Mouse (Mus musculus): Measurements from ENCODE around the gene Lrrc43. TPM values are rescaled to one million over a fixed set of nuclear protein-coding genes. Genes with fewer than 3 reads are reported as not detected.

Gene Lrrc43
- polyA plus RNA-seq (2012; rRNA removed): not detected in 2 replicates

DNA sequence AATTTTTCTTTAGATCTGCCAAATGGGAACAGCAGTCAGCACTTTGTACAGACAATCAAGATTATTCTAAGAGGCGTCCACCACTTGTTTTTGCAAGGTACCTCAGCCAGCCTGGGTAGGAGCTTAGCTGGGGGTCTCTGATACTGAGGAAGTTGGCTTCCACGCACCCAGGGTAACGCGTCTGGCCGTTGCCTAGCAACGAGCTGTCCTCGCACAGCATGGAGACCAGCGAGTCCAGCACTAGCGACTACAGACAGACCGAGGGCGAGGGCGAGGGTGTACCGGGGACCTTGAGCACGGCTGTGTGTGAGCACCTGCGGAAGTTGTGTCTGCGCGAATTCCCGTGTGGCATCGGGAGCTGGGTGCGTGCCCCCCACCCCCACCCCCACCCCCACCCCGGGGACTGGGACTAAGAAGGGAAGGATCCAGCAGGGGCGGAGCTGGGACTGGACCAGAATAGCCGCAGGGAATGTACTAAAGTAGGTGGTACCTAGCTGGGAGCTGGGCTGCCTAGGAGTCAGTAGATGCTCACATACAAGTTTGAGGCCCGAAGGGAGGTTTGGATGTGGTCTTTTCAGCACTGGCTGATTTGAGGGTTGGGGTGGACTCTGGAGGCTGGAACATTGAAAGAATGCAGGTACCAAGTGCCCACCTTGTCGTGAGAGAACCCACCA, at the start of gene Lrrc43, which contains the start of gene Il31:
Gene Lrrc43, plus strand, starts transcription at position 194 of the 674 bp plus-strand sequence.
Gene Il31, minus strand, starts transcription at position 378 of the 674 bp plus-strand sequence.
- no peaks in the 10 kb centered on the region for H3K4me1 ChIP-seq (ENCODE audit: control insufficient read depth, insufficient read depth, insufficient read length)
- H3K4me3 ChIP-seq (ENCODE audit: extremely low read depth, insufficient read depth, insufficient read length): no peak within 1 kb of the TSS
- no peaks in the 10 kb centered on the region for H3K36me3 ChIP-seq (ENCODE audit: control insufficient read depth, insufficient read depth, low read length)
- no peak within 1 kb of the TSS for H3K27ac ChIP-seq (ENCODE audit: insufficient read depth, low read length)
- no peak for TF ChIP-seq POLR2A (IDR thresholded peaks at IDR 0.05; ENCODE audit: low read depth, low read length)
- TF ChIP-seq CTCF (IDR thresholded peaks at IDR 0.05; ENCODE audit: extremely low read depth, insufficient read depth, insufficient read length, insufficient replicate concordance): no peak
- DNase-seq (ENCODE audit: low read depth in 1 of 2, low spot score in 2 of 2): no peak
- H3K27me3 ChIP-seq (ENCODE audit: control insufficient read depth, insufficient read depth, low read length): no peaks in the 10 kb centered on the region
- 20% methylated on average over 25 of the region's 25 CpGs for WGBS

DNA sequence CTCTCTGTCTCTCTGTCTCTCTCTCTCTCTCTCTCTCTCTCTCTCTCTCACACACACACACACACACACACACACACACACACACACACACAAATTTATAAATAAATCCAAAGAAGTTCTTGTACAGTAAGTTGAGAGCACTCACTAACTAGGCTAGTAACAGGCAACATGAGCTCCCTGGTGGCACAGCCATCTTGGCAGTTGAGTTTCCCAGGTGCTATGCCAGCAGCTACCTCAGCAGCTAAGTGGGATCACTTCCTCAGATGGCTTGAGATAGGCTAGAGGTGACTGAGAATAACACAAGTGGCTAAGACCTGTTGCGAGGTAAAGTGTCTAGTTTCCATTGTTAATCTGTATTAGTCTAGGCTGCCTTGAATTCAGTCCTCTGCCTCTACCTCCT, 49.8 kb upstream of the Lrrc43 start:
- TF ChIP-seq POLR2A (IDR thresholded peaks at IDR 0.05; ENCODE audit: low read depth, low read length) (no peak), CTCF (IDR thresholded peaks at IDR 0.05; ENCODE audit: extremely low read depth, insufficient read depth, insufficient read length, insufficient replicate concordance) (no peak)
- WGBS: 87% methylated on average over 1 of the region's 1 CpGs

DNA sequence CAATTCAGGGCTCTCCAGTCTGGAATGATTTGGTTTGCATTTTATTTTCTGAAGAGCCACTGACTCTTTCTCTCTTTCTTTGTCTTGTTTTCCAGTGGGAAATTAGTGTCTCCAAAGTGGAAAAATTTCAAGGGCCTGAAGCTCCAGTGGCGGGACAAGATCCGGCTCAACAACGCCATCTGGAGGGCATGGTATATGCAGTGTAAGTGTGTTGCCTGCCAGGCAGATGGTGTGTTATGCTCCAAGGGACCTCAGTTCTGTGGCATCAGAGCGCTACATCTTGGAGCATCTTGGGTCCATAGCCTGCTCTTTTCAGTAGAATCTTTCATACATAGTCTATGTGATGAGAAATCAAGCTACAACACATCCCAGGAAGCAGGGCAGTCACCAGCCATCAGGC, 49.2 kb upstream of the Lrrc43 start:
- Histone ChIP-seq H3K27me3 (ENCODE audit: control insufficient read depth, insufficient read depth, low read length) (no peaks in the 10 kb centered on the region), H3K27ac (ENCODE audit: insufficient read depth, low read length) (no peak overlapping the region), H3K36me3 (ENCODE audit: control insufficient read depth, insufficient read depth, low read length) (peaks cover 34% of the 10 kb centered on the region), H3K4me3 (ENCODE audit: extremely low read depth, insufficient read depth, insufficient read length) (no peak overlapping the region), H3K4me1 (ENCODE audit: control insufficient read depth, insufficient read depth, insufficient read length) (peaks cover 5% of the 10 kb centered on the region)
- WGBS: 90% methylated on average over 4 of the region's 4 CpGs
- no peak for TF ChIP-seq CTCF (IDR thresholded peaks at IDR 0.05; ENCODE audit: extremely low read depth, insufficient read depth, insufficient read length, insufficient replicate concordance)
- TF ChIP-seq POLR2A (IDR thresholded peaks at IDR 0.05; ENCODE audit: low read depth, low read length): no peak
- no peak for DNase-seq (ENCODE audit: low read depth in 1 of 2, low spot score in 2 of 2)

More for the DNA sequence above, 49.8 kb upstream of the Lrrc43 start:
- Histone ChIP-seq H3K4me1 (ENCODE audit: control insufficient read depth, insufficient read depth, insufficient read length) (peaks cover 5% of the 10 kb centered on the region), H3K36me3 (ENCODE audit: control insufficient read depth, insufficient read depth, low read length) (peaks cover 29% of the 10 kb centered on the region), H3K27ac (ENCODE audit: insufficient read depth, low read length) (no peak overlapping the region), H3K4me3 (ENCODE audit: extremely low read depth, insufficient read depth, insufficient read length) (no peak overlapping the region), H3K27me3 (ENCODE audit: control insufficient read depth, insufficient read depth, low read length) (no peaks in the 10 kb centered on the region)
- no peak for DNase-seq (ENCODE audit: low read depth in 1 of 2, low spot score in 2 of 2)

DNA sequence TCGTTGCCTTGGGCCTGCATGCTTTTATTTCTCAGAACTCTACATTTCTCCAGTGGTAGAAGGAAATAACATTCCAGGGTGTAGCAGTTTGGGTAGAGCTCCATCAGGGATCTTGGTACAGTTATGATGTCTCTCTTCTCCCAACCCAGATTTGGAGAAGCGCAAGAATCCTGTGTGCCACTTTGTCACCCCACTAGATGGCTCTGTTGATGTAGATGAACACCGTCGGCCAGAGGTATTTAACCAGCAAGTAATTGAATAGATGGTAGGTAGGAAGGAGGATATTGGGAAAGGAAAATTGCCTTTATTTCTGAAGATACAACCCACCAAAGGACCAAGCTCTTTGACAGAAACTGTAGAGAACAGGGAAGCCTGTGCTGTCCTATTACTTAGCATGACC, 48.4 kb upstream of the Lrrc43 start:
- TF ChIP-seq CTCF (IDR thresholded peaks at IDR 0.05; ENCODE audit: extremely low read depth, insufficient read depth, insufficient read length, insufficient replicate concordance): no peak
- no peak for TF ChIP-seq POLR2A (IDR thresholded peaks at IDR 0.05; ENCODE audit: low read depth, low read length)
- H3K27ac ChIP-seq (ENCODE audit: insufficient read depth, low read length): no peak overlapping the region
- no peaks in the 10 kb centered on the region for H3K27me3 ChIP-seq (ENCODE audit: control insufficient read depth, insufficient read depth, low read length)
- 88% methylated on average over 4 of the region's 4 CpGs for WGBS
- peaks cover 39% of the 10 kb centered on the region for H3K36me3 ChIP-seq (ENCODE audit: control insufficient read depth, insufficient read depth, low read length)
- DNase-seq (ENCODE audit: low read depth in 1 of 2, low spot score in 2 of 2): no peak
- peaks cover 5% of the 10 kb centered on the region for H3K4me1 ChIP-seq (ENCODE audit: control insufficient read depth, insufficient read depth, insufficient read length)
- no peak overlapping the region for H3K4me3 ChIP-seq (ENCODE audit: extremely low read depth, insufficient read depth, insufficient read length)

DNA sequence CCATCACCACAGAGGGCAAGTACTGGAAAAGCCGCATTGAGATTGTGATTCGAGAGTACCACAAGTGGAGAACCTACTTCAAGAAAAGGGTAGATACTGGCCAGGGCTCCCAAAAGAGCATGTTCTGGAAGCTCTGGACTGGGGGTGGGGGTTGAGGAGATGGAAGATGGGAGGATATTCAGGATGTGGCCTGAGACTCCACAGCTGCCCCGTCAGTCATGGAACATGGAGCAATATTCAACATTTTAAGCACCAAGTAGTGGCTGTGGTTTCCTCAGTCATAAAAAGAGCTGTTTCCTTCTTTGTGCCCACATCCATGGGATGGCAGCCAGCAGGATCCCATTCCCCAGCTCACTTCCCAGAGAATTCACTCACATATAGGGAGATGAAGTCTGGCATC, 46.8 kb upstream of the Lrrc43 start:
- Histone ChIP-seq H3K4me3 (ENCODE audit: extremely low read depth, insufficient read depth, insufficient read length) (no peak overlapping the region), H3K27ac (ENCODE audit: insufficient read depth, low read length) (no peak overlapping the region), H3K4me1 (ENCODE audit: control insufficient read depth, insufficient read depth, insufficient read length) (no peaks in the 10 kb centered on the region), H3K27me3 (ENCODE audit: control insufficient read depth, insufficient read depth, low read length) (no peaks in the 10 kb centered on the region), H3K36me3 (ENCODE audit: control insufficient read depth, insufficient read depth, low read length) (peaks cover 48% of the 10 kb centered on the region)
- DNase-seq (ENCODE audit: low read depth in 1 of 2, low spot score in 2 of 2): no peak
- WGBS: 93% methylated on average over 3 of the region's 3 CpGs
- TF ChIP-seq CTCF (IDR thresholded peaks at IDR 0.05; ENCODE audit: extremely low read depth, insufficient read depth, insufficient read length, insufficient replicate concordance) (no peak), POLR2A (IDR thresholded peaks at IDR 0.05; ENCODE audit: low read depth, low read length) (no peak)

DNA sequence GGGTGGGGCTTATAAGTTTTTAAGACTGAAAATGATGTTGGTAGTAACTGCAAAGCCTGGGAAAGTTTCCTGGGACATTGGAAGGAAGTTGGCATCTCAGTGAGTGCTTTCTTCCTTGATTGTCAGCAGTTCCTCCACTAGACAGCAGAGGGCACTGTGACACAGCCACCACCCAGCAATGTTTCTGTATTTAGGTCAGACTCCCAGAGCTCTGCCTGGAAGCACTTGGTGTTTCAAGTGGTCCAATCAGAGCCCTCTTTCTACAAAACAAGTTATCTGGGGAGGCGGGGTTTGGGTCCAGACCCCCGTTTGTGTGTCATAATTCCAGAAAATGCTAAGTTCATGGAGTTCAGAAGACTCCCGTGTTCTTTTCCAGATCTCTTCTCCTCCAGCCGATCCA, 45.0 kb upstream of the Lrrc43 start:
- TF ChIP-seq CTCF (IDR thresholded peaks at IDR 0.05; ENCODE audit: extremely low read depth, insufficient read depth, insufficient read length, insufficient replicate concordance) (peak; percentile 76; the same call in 1 of the 2 replicates), POLR2A (IDR thresholded peaks at IDR 0.05; ENCODE audit: low read depth, low read length) (no peak)
- H3K27me3 ChIP-seq (ENCODE audit: control insufficient read depth, insufficient read depth, low read length): no peaks in the 10 kb centered on the region
- no peaks in the 10 kb centered on the region for H3K4me1 ChIP-seq (ENCODE audit: control insufficient read depth, insufficient read depth, insufficient read length)
- DNase-seq (ENCODE audit: low read depth in 1 of 2, low spot score in 2 of 2): peak; percentile 27 to 45
- H3K27ac ChIP-seq (ENCODE audit: insufficient read depth, low read length): no peak overlapping the region
- H3K36me3 ChIP-seq (ENCODE audit: control insufficient read depth, insufficient read depth, low read length): peaks cover 60% of the 10 kb centered on the region
- no peak overlapping the region for H3K4me3 ChIP-seq (ENCODE audit: extremely low read depth, insufficient read depth, insufficient read length)
- 64% methylated on average over 4 of the region's 4 CpGs for WGBS

DNA sequence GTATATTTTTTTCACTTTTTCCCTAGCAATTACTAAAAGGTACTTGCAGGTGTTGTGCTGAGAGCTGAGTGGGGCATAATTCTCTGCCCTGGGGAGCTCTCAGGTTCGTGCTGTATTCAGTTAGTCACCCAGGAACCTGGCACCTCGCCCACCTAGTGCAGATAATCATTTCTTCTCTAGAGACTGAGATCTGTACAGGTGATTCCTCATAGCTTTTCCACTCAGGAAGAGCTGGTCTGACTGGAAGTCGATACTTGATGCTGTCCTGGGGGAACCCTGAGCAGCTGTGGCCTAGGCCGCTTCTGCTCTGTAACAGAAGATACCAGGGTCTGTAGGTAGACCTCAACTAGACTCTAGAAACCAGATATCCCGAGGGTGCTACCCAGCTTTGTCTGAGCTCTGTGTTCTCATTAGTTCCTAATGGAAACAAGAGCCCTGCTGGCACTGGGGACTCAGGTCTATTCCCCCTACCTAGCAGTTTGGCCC, 44.2 kb upstream of the Lrrc43 start:
- no peak overlapping the region for H3K4me3 ChIP-seq (ENCODE audit: extremely low read depth, insufficient read depth, insufficient read length)
- 94% methylated on average over 5 of the region's 5 CpGs for WGBS
- no peak for DNase-seq (ENCODE audit: low read depth in 1 of 2, low spot score in 2 of 2)
- no peaks in the 10 kb centered on the region for H3K27me3 ChIP-seq (ENCODE audit: control insufficient read depth, insufficient read depth, low read length)
- H3K27ac ChIP-seq (ENCODE audit: insufficient read depth, low read length): no peak overlapping the region
- H3K36me3 ChIP-seq (ENCODE audit: control insufficient read depth, insufficient read depth, low read length): peaks cover 65% of the 10 kb centered on the region
- TF ChIP-seq CTCF (IDR thresholded peaks at IDR 0.05; ENCODE audit: extremely low read depth, insufficient read depth, insufficient read length, insufficient replicate concordance): no peak
- TF ChIP-seq POLR2A (IDR thresholded peaks at IDR 0.05; ENCODE audit: low read depth, low read length): no peak
- no peaks in the 10 kb centered on the region for H3K4me1 ChIP-seq (ENCODE audit: control insufficient read depth, insufficient read depth, insufficient read length)
